Mouse (Mus musculus): ENCODE measurements around the gene Gm49395. TPM values are rescaled to one million over a fixed set of nuclear protein-coding genes. Genes with fewer than 3 reads are reported as not detected.
A peak's percentile ranks its signal among the peaks of the same experiment; 100 is the strongest.

Gene Gm49395
- polyA plus RNA-seq (2015; fragmentation: Nextera tagmentation; extraction: Ambion mirVana): 3.9 and 4.0 TPM in 2 replicates

DNA sequence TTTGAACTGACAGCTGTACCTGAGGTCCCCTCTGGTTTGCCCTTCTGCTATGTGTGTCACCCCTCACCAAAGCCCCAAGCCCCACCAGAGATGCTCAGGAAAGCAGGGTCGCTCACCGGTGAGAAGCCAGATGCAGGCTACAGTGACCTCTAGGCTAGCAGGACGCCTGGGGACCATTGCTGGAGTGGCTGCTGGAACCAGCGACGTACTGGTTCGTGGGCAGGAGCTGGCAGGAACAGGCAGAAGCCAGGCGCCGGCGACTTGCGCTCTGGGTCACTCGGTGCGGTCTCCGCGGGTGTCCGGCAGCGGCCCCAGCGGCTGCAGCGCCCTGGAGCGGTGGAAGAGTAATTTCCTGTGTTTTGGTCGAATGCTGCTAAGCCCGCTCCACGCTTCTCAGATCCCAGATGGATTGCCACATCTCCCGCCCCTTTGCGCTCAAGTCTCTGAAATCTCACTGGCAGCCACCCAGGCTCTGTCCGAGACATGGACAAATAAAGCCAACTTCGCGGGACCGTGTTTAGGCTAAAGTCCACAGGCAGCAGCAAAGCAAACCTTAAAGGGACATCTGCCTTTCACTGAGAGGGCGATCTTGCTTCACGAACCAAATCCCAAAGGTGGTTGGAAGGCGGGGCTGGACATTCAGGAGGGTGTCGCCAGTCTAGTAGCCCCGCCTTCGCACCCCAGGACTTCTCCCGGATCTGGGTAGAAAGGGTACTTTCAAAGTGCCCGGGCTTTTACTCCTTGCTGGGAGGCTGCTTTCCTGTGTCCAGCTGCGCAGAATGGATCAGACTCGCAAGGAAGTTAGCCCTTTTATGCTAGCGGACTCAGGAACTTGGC lies at the start of gene Gm49395, which contains the start of gene Itga1:
Gm49395 (minus strand) TSS at position 567 of the 837 bp plus-strand sequence.
Itga1 (minus strand) TSS at position 610 of the 837 bp plus-strand sequence.
- DNase-seq (peak; percentile 85), ATAC-seq (peak; percentile 96)
- Histone ChIP-seq H3K27me3 (ENCODE audit: insufficient read depth, low read length) (peaks cover 12% of the 10 kb centered on the region), H3K36me3 (replicated peaks; ENCODE audit: insufficient read depth, low read length) (no peaks in the 10 kb centered on the region), H3K27ac (ENCODE audit: low read depth) (peak within 1 kb of the TSS; percentile 83), H3K9ac (replicated peaks) (peak within 1 kb of the TSS; percentile 59), H3K4me1 (ENCODE audit: insufficient read depth) (peaks cover 6% of the 10 kb centered on the region), H3K4me2 (ENCODE audit: low read depth, low read length) (peak within 1 kb of the TSS; percentile 73), H3K4me3 (ENCODE audit: low read depth, low read length) (peak within 1 kb of the TSS; percentile 54), H3K9me3 (ENCODE audit: low read length) (no peaks in the 10 kb centered on the region)
- WGBS (ENCODE audit: insufficient replicate concordance): under 1% methylated on average over 39 of the region's 39 CpGs
- TF ChIP-seq CTCF (IDR thresholded peaks at IDR 0.05; ENCODE audit: low read depth) (peak; percentile 26; the same call in 1 of the 2 replicates), EP300 (IDR thresholded peaks at IDR 0.05; ENCODE audit: low read depth) (peak; percentile 32; the same call in 1 of the 2 replicates)

DNA sequence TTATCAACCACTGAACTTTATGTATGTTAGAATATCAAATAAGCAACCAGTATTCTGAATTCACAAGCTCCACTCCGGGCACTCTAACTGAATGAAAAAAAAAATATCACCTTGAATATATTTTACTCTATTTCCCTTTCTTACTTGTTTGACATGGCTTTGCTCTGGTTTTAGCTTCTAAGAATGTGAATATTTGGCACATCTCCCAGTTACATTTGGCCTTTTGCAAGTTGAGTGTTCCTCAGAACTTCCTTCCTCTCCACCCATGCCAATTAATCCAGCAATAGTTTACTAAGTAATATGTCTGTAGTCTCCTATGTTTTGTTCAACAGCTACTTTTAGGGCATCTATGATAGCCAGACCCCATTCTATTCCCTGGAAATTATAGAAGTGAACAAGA lies 48.9 kb upstream of the Gm49395 start:
- Histone ChIP-seq H3K4me2 (ENCODE audit: low read depth, low read length) (no peak overlapping the region), H3K4me1 (ENCODE audit: insufficient read depth) (no peaks in the 10 kb centered on the region), H3K36me3 (replicated peaks; ENCODE audit: insufficient read depth, low read length) (no peaks in the 10 kb centered on the region), H3K27ac (ENCODE audit: low read depth) (no peak overlapping the region), H3K27me3 (ENCODE audit: insufficient read depth, low read length) (no peaks in the 10 kb centered on the region), H3K9me3 (ENCODE audit: low read length) (no peaks in the 10 kb centered on the region), H3K9ac (replicated peaks) (no peak overlapping the region), H3K4me3 (ENCODE audit: low read depth, low read length) (no peak overlapping the region)
- no peak for ATAC-seq
- no peak for DNase-seq
- WGBS (ENCODE audit: insufficient replicate concordance): 69% methylated on average over 1 of the region's 1 CpGs
- no peak for TF ChIP-seq CTCF (IDR thresholded peaks at IDR 0.05; ENCODE audit: low read depth)
- no peak for TF ChIP-seq EP300 (IDR thresholded peaks at IDR 0.05; ENCODE audit: low read depth)

DNA sequence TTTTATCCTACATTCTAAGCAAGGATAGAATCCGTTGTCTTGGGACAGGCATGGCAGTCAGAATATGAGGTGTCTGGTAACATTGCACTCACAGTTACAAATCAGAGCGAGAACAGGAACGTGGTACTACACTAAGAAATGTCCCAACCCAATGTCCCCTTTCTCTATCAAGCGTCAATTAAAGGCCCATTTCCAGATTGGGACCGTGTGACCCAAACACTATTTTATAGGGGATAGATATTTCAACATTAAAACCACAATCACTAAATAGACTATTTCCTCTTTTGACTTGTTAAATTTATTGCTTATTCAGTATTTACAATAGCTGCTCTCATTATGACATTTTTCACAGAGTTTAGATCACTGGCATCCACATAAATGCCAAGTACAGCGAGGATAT lies 48.1 kb upstream of the Gm49395 start:
- H3K4me2 ChIP-seq (ENCODE audit: low read depth, low read length): no peak overlapping the region
- H3K9ac ChIP-seq (replicated peaks): no peak overlapping the region
- no peaks in the 10 kb centered on the region for H3K27me3 ChIP-seq (ENCODE audit: insufficient read depth, low read length)
- no peak for ATAC-seq
- no peak for DNase-seq
- H3K36me3 ChIP-seq (replicated peaks; ENCODE audit: insufficient read depth, low read length): no peaks in the 10 kb centered on the region
- TF ChIP-seq EP300 (IDR thresholded peaks at IDR 0.05; ENCODE audit: low read depth) (no peak), CTCF (IDR thresholded peaks at IDR 0.05; ENCODE audit: low read depth) (no peak)
- H3K9me3 ChIP-seq (ENCODE audit: low read length): no peaks in the 10 kb centered on the region
- H3K4me1 ChIP-seq (ENCODE audit: insufficient read depth): no peaks in the 10 kb centered on the region
- H3K27ac ChIP-seq (ENCODE audit: low read depth): no peak overlapping the region
- 71% methylated on average over 6 of the region's 6 CpGs for WGBS (ENCODE audit: insufficient replicate concordance)
- no peak overlapping the region for H3K4me3 ChIP-seq (ENCODE audit: low read depth, low read length)

DNA sequence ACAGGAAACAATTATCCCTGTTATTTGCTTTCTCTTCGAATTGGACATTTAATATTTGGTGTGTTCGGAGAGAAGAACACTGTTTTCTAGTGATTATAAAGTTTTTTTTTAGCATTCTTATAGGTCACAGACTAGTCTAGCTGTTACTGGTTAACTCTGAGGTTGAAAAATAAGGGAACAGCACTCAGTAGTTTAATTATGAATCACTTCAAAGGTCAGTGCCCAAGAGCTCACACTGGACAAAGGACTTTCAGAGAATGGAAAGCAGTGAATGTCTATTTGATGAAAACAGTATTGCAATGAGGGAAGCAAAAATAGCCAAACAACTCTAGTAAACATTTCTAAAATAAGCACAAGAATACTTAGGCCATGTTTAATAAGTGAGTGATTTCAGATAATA lies 41.9 kb upstream of the Gm49395 start:
- Histone ChIP-seq H3K4me2 (ENCODE audit: low read depth, low read length) (no peak overlapping the region), H3K36me3 (replicated peaks; ENCODE audit: insufficient read depth, low read length) (no peaks in the 10 kb centered on the region), H3K9ac (replicated peaks) (no peak overlapping the region), H3K4me1 (ENCODE audit: insufficient read depth) (no peaks in the 10 kb centered on the region), H3K9me3 (ENCODE audit: low read length) (no peaks in the 10 kb centered on the region), H3K27ac (ENCODE audit: low read depth) (no peak overlapping the region), H3K27me3 (ENCODE audit: insufficient read depth, low read length) (no peaks in the 10 kb centered on the region), H3K4me3 (ENCODE audit: low read depth, low read length) (no peak overlapping the region)
- WGBS (ENCODE audit: insufficient replicate concordance): 79% methylated on average over 2 of the region's 2 CpGs
- no peak for TF ChIP-seq EP300 (IDR thresholded peaks at IDR 0.05; ENCODE audit: low read depth)
- TF ChIP-seq CTCF (IDR thresholded peaks at IDR 0.05; ENCODE audit: low read depth): no peak
- ATAC-seq: no peak
- DNase-seq: no peak

DNA sequence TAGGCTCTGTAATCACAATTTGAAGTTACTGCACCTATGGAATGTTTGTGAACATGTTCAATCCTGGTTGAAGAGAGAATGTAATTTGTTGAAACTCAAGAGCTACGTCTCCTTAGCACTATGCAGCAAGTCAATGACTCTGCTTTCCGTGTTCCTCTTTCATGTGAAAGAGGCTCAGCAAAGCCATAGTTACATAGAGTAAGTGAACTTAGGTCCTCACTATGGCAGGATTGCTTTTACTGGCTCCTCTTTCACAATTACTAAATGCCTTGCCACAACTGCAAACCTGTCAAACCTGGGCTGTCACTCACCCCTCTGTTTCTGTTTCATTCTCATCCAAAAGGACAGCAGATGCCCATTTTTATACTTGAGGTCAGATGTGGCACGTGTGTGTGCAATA lies 40.3 kb upstream of the Gm49395 start:
- Histone ChIP-seq H3K4me1 (ENCODE audit: insufficient read depth) (no peaks in the 10 kb centered on the region), H3K27ac (ENCODE audit: low read depth) (no peak overlapping the region), H3K36me3 (replicated peaks; ENCODE audit: insufficient read depth, low read length) (no peaks in the 10 kb centered on the region), H3K4me3 (ENCODE audit: low read depth, low read length) (no peak overlapping the region), H3K4me2 (ENCODE audit: low read depth, low read length) (no peak overlapping the region), H3K27me3 (ENCODE audit: insufficient read depth, low read length) (no peaks in the 10 kb centered on the region), H3K9me3 (ENCODE audit: low read length) (no peaks in the 10 kb centered on the region), H3K9ac (replicated peaks) (no peak overlapping the region)
- TF ChIP-seq EP300 (IDR thresholded peaks at IDR 0.05; ENCODE audit: low read depth) (no peak), CTCF (IDR thresholded peaks at IDR 0.05; ENCODE audit: low read depth) (no peak)
- no peak for DNase-seq
- 66% methylated on average over 3 of the region's 3 CpGs for WGBS (ENCODE audit: insufficient replicate concordance)
- ATAC-seq: no peak

DNA sequence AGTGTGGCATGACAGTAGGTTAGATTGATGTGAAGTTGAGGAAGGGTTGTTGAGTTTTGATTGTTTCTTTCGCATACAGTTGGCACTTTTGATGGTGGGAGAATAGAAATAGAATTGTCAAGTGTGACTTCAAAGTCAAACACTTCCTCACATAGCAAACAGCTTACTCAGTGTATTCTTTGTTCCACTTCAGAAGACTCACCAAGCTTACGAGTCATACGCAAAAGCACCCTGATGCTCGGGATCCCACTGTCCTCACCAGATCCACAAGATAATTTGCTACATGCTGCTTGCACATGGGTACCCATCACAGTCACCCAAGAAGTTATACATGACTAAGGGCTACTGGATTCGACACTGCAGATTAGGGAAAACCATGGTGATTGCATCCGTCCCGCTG lies 36.8 kb upstream of the Gm49395 start:
- Histone ChIP-seq H3K36me3 (replicated peaks; ENCODE audit: insufficient read depth, low read length) (no peaks in the 10 kb centered on the region), H3K27me3 (ENCODE audit: insufficient read depth, low read length) (no peaks in the 10 kb centered on the region), H3K4me3 (ENCODE audit: low read depth, low read length) (no peak overlapping the region), H3K4me1 (ENCODE audit: insufficient read depth) (no peaks in the 10 kb centered on the region), H3K9me3 (ENCODE audit: low read length) (no peaks in the 10 kb centered on the region), H3K4me2 (ENCODE audit: low read depth, low read length) (no peak overlapping the region), H3K27ac (ENCODE audit: low read depth) (no peak overlapping the region), H3K9ac (replicated peaks) (no peak overlapping the region)
- TF ChIP-seq EP300 (IDR thresholded peaks at IDR 0.05; ENCODE audit: low read depth): no peak
- no peak for TF ChIP-seq CTCF (IDR thresholded peaks at IDR 0.05; ENCODE audit: low read depth)
- DNase-seq (no peak), ATAC-seq (no peak)
- WGBS (ENCODE audit: insufficient replicate concordance): 77% methylated on average over 7 of the region's 7 CpGs
